Mouse (Mus musculus) lung, adult 2 months (tissue): ENCODE measurements around the gene Adcy9. TPM values are rescaled to one million over a fixed set of nuclear protein-coding genes. Genes with fewer than 3 reads are reported as not detected.
A peak's percentile ranks its signal among the peaks of the same experiment; 100 is the strongest.
"Not testable (repeated sequence)": the region's sequence is repeated elsewhere in the genome, so short reads cannot be mapped to it uniquely, and the experiment has no call there.

Experiments used
- DNase-seq: peaks from one replicate; pipeline ENCODE4 v3.0.0; 2022
- H3K4me1 ChIP-seq: fragments of 200-500 bp; 2 replicates; pipeline ENCODE4 v1.6.1; 2011; ENCODE audit warnings: low read length; ENCODE audit not compliant: control insufficient read depth, insufficient read depth
- H3K4me3 ChIP-seq: fragments of 200-500 bp; replicated peaks from 2 replicates; pipeline ENCODE3; 2011; ENCODE audit warnings: low read depth, mild to moderate bottlenecking, control low read depth, low read length; ENCODE audit errors: extremely low read depth
- CTCF ChIP-seq: fragments of 200-500 bp; IDR thresholded peaks from 2 replicates; pipeline ENCODE4 v1.5.1; 2011; ENCODE audit warnings: mild to moderate bottlenecking, low read length, control low read depth; ENCODE audit not compliant: insufficient read depth
- POLR2A ChIP-seq: fragments of 200-500 bp; IDR thresholded peaks from 2 replicates; pipeline ENCODE4 v1.6.1; 2011; ENCODE audit warnings: low read depth, mild to moderate bottlenecking, control low read depth, low read length, borderline replicate concordance; ENCODE audit errors: extremely low read depth
- WGBS: fragments of 180-500 bp; shearing (Covaris S2); methylation state at CpG from one replicate; pipeline ENCODE4 v1.1.7; 2018; 5-methylcytosine and 5-hydroxymethylcytosine counted together
- polyA plus RNA-seq: library from polyadenylated mRNA; depleted of rRNA; stranded (reverse); fragments of >200 nt; gene quantifications from 2 replicates; pipeline ENCODE4 v1.2.3, GENCODE M21; 2012; rRNA removed

The Adcy9 gene
- polyA plus RNA-seq, 1 experiment: 20.8 TPM

DNA sequence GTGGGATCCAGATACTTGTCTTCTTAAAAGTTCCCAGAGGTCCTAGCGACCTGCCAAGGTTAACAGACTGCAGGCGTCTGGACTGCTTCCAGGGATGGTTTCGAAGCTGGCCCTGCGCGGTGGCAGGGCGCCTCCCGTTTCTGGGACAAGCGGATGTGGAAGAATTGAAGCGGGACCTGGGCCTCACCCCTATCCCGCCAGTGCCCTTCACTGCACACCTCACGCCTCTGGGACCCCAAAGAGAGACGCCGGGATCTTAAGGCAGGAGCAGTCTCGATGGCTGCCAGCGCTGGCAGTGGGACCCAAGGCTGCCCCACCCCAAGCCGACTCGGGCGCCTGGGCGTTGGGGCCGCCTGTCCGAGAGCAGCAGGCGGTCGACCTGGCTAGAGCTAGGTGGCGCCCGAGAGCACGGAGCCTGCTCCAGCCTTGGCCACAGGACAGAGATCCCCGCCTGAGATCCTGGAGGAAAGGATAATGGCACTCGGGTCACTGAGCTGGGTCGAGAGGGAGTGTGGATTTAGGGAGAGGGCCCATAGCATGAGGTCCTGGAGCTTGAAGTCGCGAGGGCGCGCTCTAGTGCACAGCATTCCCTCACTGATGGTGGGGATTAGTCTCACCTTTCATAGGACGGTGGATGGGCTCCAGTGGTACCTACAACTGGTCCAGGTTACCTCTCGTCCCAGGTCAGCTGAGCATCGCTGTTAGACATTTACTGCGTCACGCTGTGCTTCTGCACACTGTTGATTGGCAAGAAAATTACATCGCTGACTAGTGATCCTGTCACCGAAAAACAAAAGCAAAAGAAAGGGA lies 152.2 kb downstream of the Adcy9 start:
- H3K4me3 ChIP-seq: peak overlapping the region; percentile 68
- WGBS: 11% methylated on average over 40 of the region's 40 CpGs
- DNase-seq: peak; percentile 79
- TF ChIP-seq CTCF (peak; percentile 48; the same call in 1 of the 2 replicates), POLR2A (no peak)
- H3K4me1 ChIP-seq: no peaks in the 10 kb centered on the region

DNA sequence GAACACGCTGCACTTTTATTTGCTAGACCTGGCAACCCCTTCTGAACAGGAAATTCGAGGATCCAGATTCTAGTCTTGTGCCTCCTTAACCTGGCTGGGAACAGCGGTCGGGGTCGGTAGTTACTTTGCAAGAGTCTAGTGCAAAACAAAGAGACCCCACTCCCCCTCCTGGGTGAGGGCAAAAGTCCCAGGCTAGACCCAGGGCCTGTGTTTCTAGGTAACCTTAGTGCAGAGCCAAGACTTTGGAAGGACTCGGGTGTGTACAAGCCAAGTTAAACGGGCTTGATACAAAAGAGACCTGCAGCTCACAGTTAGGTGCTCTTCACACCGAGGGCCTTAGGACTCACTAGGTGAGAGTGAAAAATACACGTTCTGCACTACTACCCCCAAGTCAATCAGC lies 152.8 kb downstream of the Adcy9 start:
- TF ChIP-seq CTCF: no peak
- no peak for TF ChIP-seq POLR2A
- no peaks in the 10 kb centered on the region for H3K4me1 ChIP-seq
- 53% methylated on average over 9 of the region's 9 CpGs for WGBS
- DNase-seq: no peak
- H3K4me3 ChIP-seq: no peak overlapping the region

DNA sequence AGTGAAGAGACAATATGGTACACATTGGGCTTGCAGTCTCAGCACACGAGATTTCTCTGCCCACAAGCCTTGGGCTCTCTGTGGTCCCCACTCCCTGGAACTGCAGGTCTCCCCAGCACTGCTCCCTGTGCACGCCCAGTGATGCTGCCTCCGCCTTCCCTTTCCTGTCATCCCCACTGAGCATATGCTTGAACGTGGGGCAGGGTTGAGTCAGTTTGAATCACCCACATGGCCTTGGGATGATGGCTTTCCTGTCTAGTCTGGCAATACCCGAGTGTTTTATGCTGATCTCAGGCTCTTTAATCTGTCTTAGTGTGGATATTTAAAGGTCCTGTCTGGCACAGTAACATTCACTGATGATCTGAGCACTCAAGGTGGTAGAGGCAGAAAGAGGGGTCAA lies 154.9 kb downstream of the Adcy9 start:
- TF ChIP-seq POLR2A (no peak), CTCF (no peak)
- Histone ChIP-seq H3K4me3 (no peak overlapping the region), H3K4me1 (no peaks in the 10 kb centered on the region)
- DNase-seq: no peak
- WGBS: 47% methylated on average over 5 of the region's 5 CpGs

- no peak overlapping the region for H3K4me3 ChIP-seq
- TF ChIP-seq CTCF (no peak), POLR2A (no peak)
- no peak for DNase-seq
- no peaks in the 10 kb centered on the region for H3K4me1 ChIP-seq
- WGBS: 67% methylated on average over 3 of the region's 3 CpGs
Observed at GRCm38 (mm10) chr16:4263486-4263885, 156.8 kb downstream of the Adcy9 start.

DNA sequence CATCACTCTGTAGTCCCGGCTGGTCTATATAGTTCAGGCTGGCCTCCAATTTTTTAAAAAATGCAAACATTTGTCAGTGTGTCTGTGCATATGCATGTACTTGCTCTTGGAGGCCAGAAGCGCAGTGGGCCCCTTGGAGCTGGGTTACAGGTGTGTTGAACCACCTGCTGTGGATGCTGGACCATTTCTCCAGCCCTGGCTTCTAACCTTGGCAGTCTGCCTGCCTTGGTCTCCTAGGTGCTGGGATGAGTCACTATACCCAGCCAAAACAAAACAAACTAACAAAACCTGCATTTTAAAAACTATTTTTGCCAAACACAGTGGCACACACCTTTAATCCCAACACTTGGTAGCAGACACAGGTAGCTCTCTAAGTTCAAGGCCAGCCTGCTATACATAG lies 162.8 kb downstream of the Adcy9 start:
- TF ChIP-seq CTCF (no peak), POLR2A (no peak)
- WGBS: 87% methylated on average over 2 of the region's 2 CpGs
- no peak overlapping the region for H3K4me3 ChIP-seq
- no peak for DNase-seq
- no peaks in the 10 kb centered on the region for H3K4me1 ChIP-seq

- Histone ChIP-seq H3K4me1 (no peaks in the 10 kb centered on the region; the same call in 1 of the 2 replicates), H3K4me3 (no peak overlapping the region)
- 74% methylated on average over 3 of the region's 3 CpGs for WGBS
- DNase-seq: peak; percentile 17
- TF ChIP-seq POLR2A: no peak
- no peak for TF ChIP-seq CTCF
Observed at GRCm38 (mm10) chr16:4248791-4249190, 171.5 kb downstream of the Adcy9 start.

- not testable (repeated sequence) for H3K4me1 ChIP-seq, DNase-seq, H3K4me3 ChIP-seq
- 85% methylated on average over 1 of the region's 1 CpGs for WGBS
Observed at GRCm38 (mm10) chr16:4245241-4245640, 175.1 kb downstream of the Adcy9 start.

Other genes with a start within 250 kb of the Adcy9 start
- gene Crebbp, start 206.5 kb downstream of the Adcy9 start, polyA plus RNA-seq: 31.8 and 43.4 TPM in 2 replicates
- 3.6 and 12.6 TPM in 2 replicates for gene Srl, start 121.3 kb upstream of the Adcy9 start, polyA plus RNA-seq
- 6.0 and 6.9 TPM in 2 replicates for gene Tfap4, start 139.4 kb upstream of the Adcy9 start, polyA plus RNA-seq
- gene Glis2, start 174.2 kb upstream of the Adcy9 start, polyA plus RNA-seq: 66.5 and 76.4 TPM in 2 replicates
- gene Pam16, start 204.5 kb upstream of the Adcy9 start, polyA plus RNA-seq: 8.4 and 12.3 TPM in 2 replicates
- gene Vasn, start 219.4 kb upstream of the Adcy9 start, polyA plus RNA-seq: 86.4 and 91.1 TPM in 2 replicates
- 16.1 and 21.2 TPM in 2 replicates for gene Dnaja3, start 219.5 kb upstream of the Adcy9 start, polyA plus RNA-seq